Mouse (Mus musculus) heart, postnatal 36 days (tissue): ENCODE results near the gene Suds3. TPM values are rescaled to one million over a fixed set of nuclear protein-coding genes. Genes with fewer than 3 reads are reported as not detected.

Source experiments
- DNase-seq, 2 experiments: peaks; one replicate each; pipeline ENCODE4 v3.0.0; 2021 to 2022
- intact Hi-C: fragments of 180-260 bp; cut with DNase I; formaldehyde crosslinking; loops from one replicate; pipeline ENCODE4 v1.15.1; 2025
- total RNA-seq, 2 experiments: library from RNA; stranded (reverse); gene quantifications; 2 replicates each; pipeline ENCODE4 v1.2.3; 2021

The Suds3 gene
- total RNA-seq, 2 experiments from 2014 or later = 89.7 to 97.2 TPM

- intact Hi-C loops = no loop called here
- no peak for DNase-seq
These were observed 21.1 kb upstream of the Suds3 start for GRCm38 (mm10) chr5:117137011-117137410.

GRCm38 (mm10) chr5:117136570-117136969, 20.7 kb upstream of the Suds3 start:
- DNase-seq = no peak
- intact Hi-C loops = no loop called here

GRCm38 (mm10) chr5:117135869-117136268, 20.0 kb upstream of the Suds3 start:
- intact Hi-C loops = loop anchor here (2.0 kb wide), 1 partner anchor 15 kb away; the partner anchor contains the start of gene Taok3
- DNase-seq = no peak

GRCm38 (mm10) chr5:117134889-117135456, 19.1 kb upstream of the Suds3 start:
- intact Hi-C loops = loop anchor here (2.0 kb wide), 1 partner anchor 14 kb away; the partner anchor contains the start of gene Taok3
- no peak for DNase-seq

GRCm38 (mm10) chr5:117134066-117134888, 18.4 kb upstream of the Suds3 start:
- intact Hi-C loops = loop anchor here (2.0 kb wide), 1 partner anchor 13 kb away; the partner anchor contains the start of gene Taok3
- no peak for DNase-seq

- intact Hi-C loops = loop anchor here (2.0 kb wide), 1 partner anchor 13 kb away; the partner anchor contains the start of gene Taok3
- no peak for DNase-seq
These were observed 17.6 kb upstream of the Suds3 start for GRCm38 (mm10) chr5:117133446-117134065.

GRCm38 (mm10) chr5:117130726-117131125, 14.8 kb upstream of the Suds3 start:
- DNase-seq = no peak
- intact Hi-C loops = no loop called here

GRCm38 (mm10) chr5:117127051-117127450, 11.1 kb upstream of the Suds3 start:
- DNase-seq = no peak
- intact Hi-C loops = no loop called here

- intact Hi-C loops = no loop called here
These were observed 9.8 kb upstream of the Suds3 start for GRCm38 (mm10) chr5:117125482-117126346.

GRCm38 (mm10) chr5:117123840-117124239, 7.9 kb upstream of the Suds3 start:
- DNase-seq = no peak
- intact Hi-C loops = no loop called here

More at GRCm38 (mm10) chr5:117125482-117126346, 9.8 kb upstream of the Suds3 start:
- DNase-seq = no peak

GRCm38 (mm10) chr5:117123102-117123501, 7.2 kb upstream of the Suds3 start:
- DNase-seq = no peak
- intact Hi-C loops = no loop called here

GRCm38 (mm10) chr5:117121657-117122056, 5.7 kb upstream of the Suds3 start:
- no peak for DNase-seq
- intact Hi-C loops = loop anchor here (2.0 kb wide), 1 partner anchor 13 kb away; no protein-coding TSS in a partner anchor

- intact Hi-C loops = loop anchor here (2.0 kb wide), 1 partner anchor 14 kb away; no protein-coding TSS in a partner anchor
These were observed 4.9 kb upstream of the Suds3 start for GRCm38 (mm10) chr5:117120489-117121466.

GRCm38 (mm10) chr5:117119777-117120488, 4.0 kb upstream of the Suds3 start, which contains the start of gene Taok3:
Taok3 (plus strand) TSS chr5:117120129.
- intact Hi-C loops = loop anchor here (2.0 to 5.0 kb wide), 6 partner anchors 15 to 289 kb away; partner anchors contain the start of genes Pebp1, Rfc5 and Wsb2

More at GRCm38 (mm10) chr5:117120489-117121466, 4.9 kb upstream of the Suds3 start:
- no peak for DNase-seq

GRCm38 (mm10) chr5:117118850-117119249, 2.9 kb upstream of the Suds3 start:
- DNase-seq = no peak
- intact Hi-C loops = loop anchor here (2.0 to 5.0 kb wide), 5 partner anchors 168 to 290 kb away; partner anchors contain the start of genes Pebp1, Rfc5 and Wsb2

More at GRCm38 (mm10) chr5:117119777-117120488, 4.0 kb upstream of the Suds3 start, which contains the start of gene Taok3:
- DNase-seq = peak; percentile 98 to 100

- intact Hi-C loops = loop anchor here (2.0 to 5.0 kb wide), 5 partner anchors 169 to 291 kb away; partner anchors contain the start of genes Pebp1, Rfc5 and Wsb2
- DNase-seq = no peak
These were observed 2.3 kb upstream of the Suds3 start for GRCm38 (mm10) chr5:117118220-117118619.

GRCm38 (mm10) chr5:117117716-117118115, 1.8 kb upstream of the Suds3 start:
- intact Hi-C loops = loop anchor here (2.0 to 5.0 kb wide), 7 partner anchors 27 to 377 kb away; partner anchors contain the start of genes Pebp1, Rfc5 and Wsb2
- DNase-seq = peak in 1 of 2 experiments; percentile 26
